Mouse (Mus musculus) limb, embryonic 12.5 days (tissue): Measurements from ENCODE around the gene Tm7sf3. TPM values are rescaled to one million over a fixed set of nuclear protein-coding genes. Genes with fewer than 3 reads are reported as not detected.

Source experiments
- ATAC-seq: fragments of 200-750 bp; cut with Nextera tagmentation; 2 replicates; pipeline ENCODE4 v1.8.0; 2017; ENCODE audit warnings: low read depth, moderate TSS enrichment; ENCODE audit not compliant: insufficient number of reproducible peaks, insufficient read depth, low FRiP score, low TSS enrichment
- H3K27ac ChIP-seq: fragments of 300-500 bp; sonication (generic); 2 replicates; pipeline ENCODE4 v1.5.1; 2016; ENCODE audit warnings: mild to moderate bottlenecking, moderate library complexity
- H3K27me3 ChIP-seq: fragments of 300-500 bp; sonication (generic); 2 replicates; pipeline ENCODE4 v1.6.1; 2016; ENCODE audit warnings: mild to moderate bottlenecking, moderate library complexity
- H3K36me3 ChIP-seq: fragments of 300-500 bp; sonication (generic); 2 replicates; pipeline ENCODE4 v1.6.1; 2016; ENCODE audit warnings: mild to moderate bottlenecking, moderate library complexity
- H3K4me1 ChIP-seq: fragments of 300-500 bp; sonication (generic); replicated peaks from 2 replicates; pipeline ENCODE4 v1.6.1; 2016
- H3K4me2 ChIP-seq: fragments of 300-500 bp; sonication (generic); 2 replicates; pipeline ENCODE4 v1.6.1; 2016; ENCODE audit warnings: mild to moderate bottlenecking, moderate library complexity
- H3K4me3 ChIP-seq: fragments of 300-500 bp; sonication (generic); replicated peaks from 2 replicates; pipeline ENCODE4 v1.5.1; 2016; ENCODE audit warnings: mild to moderate bottlenecking
- H3K9ac ChIP-seq: fragments of 300-500 bp; sonication (generic); replicated peaks from 2 replicates; pipeline ENCODE4 v1.6.1; 2016; ENCODE audit warnings: mild to moderate bottlenecking, moderate library complexity
- H3K9me3 ChIP-seq: fragments of 300-500 bp; sonication (generic); 2 replicates; pipeline ENCODE4 v1.6.1; 2016; ENCODE audit warnings: mild to moderate bottlenecking, moderate library complexity
- WGBS: fragments of 180-500 bp; shearing (Covaris S2); methylation state at CpG from one replicate; pipeline ENCODE4 v1.1.7; 2016; 5-methylcytosine and 5-hydroxymethylcytosine counted together
- polyA plus RNA-seq: library from polyadenylated mRNA; unstranded; fragments of >200 nt; fragmentation: Nextera tagmentation; extraction: Ambion mirVana; gene quantifications from 2 replicates; pipeline ENCODE4 v1.2.1, GENCODE M21; 2016

Gene Tm7sf3
- polyA plus RNA-seq = 34.1 and 34.4 TPM in 2 replicates

DNA sequence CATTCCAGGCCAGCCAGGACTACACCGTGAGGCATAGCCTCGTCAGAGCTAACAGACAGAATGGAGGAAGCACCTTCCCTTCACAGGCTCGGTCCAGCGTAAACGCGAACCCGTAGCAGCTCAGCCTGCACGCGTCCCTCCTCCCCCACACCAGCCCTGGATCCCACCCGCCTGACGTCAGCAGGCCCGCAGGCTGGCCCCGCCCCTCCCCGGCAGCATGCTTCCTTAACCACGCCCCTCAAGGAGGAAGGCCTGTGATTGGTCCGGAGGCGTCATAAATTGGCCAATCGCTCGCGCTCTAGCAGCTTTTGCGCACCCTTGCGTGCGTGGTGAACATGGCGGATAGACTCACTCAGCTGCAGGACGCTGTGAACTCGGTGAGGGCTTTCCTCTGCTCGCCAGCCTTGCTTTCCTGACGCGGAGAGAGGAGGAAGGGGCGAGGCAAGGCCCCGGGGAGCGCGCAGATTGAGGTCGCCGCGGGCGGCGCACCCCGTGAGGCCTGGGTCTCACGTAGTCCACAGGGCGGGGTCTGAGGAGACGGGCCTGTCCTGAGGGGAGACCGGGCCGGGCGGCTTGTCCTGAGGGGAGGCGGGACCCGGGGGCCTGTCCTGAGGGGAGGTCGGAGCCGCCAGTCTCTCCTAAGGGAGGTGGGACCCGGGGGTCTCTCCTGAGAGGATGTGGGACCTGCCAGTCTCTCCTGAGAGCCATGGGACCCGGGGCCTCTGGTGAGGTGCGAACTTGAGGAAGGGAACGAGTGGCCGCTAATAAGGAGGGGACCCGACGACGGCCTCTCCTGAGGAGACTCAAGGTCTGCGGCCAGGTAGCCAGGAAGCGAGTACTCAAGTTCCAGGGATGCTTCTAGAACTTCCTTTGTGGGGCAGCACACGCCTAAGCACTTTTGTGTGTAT is at the start of gene Tm7sf3, which contains the start of gene Med21:
Gene Tm7sf3 (minus strand): TSS at position 549 of the 908 bp plus-strand sequence.
Gene Med21 (plus strand): TSS at position 272 of the 908 bp plus-strand sequence.
- H3K4me3 ChIP-seq = peak within 1 kb of the TSS; percentile 74
- peak; percentile 96 for ATAC-seq
- peak within 1 kb of the TSS; percentile 92 for H3K27ac ChIP-seq
- H3K27me3 ChIP-seq = no peaks in the 10 kb centered on the region
- no peaks in the 10 kb centered on the region; the same call in 1 of the 2 replicates for H3K36me3 ChIP-seq
- peak within 1 kb of the TSS; percentile 63 for H3K4me2 ChIP-seq
- H3K4me1 ChIP-seq = peaks cover 6% of the 10 kb centered on the region
- H3K9ac ChIP-seq = peak within 1 kb of the TSS; percentile 86
- H3K9me3 ChIP-seq = no peaks in the 10 kb centered on the region
- under 1% methylated on average over 60 of the region's 60 CpGs for WGBS

DNA sequence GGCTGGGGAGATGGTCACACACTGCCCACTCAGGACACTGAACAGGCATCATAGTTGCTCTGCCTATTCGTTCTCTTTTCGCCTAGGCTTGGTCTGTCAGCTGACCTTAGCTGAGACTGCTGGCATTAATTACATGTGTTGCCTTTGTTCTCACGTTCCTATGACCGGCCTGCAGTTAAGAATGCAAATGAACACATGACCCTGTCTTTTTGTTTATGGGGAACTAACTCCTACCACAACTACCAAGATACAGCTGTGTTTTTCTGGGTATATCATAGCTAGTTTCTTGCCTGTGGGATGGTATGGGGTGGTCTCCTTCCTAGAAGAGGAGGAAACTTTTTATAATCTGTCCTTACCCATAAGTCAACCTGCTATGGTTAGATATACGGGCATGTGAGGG is 46.2 kb upstream of the Tm7sf3 start:
- Histone ChIP-seq H3K4me3 (no peak overlapping the region), H3K4me1 (no peaks in the 10 kb centered on the region), H3K27ac (no peak overlapping the region), H3K27me3 (no peaks in the 10 kb centered on the region), H3K9me3 (no peaks in the 10 kb centered on the region), H3K36me3 (no peaks in the 10 kb centered on the region), H3K9ac (no peak overlapping the region), H3K4me2 (no peak overlapping the region)
- WGBS = 73% methylated on average over 5 of the region's 5 CpGs
- ATAC-seq = no peak

DNA sequence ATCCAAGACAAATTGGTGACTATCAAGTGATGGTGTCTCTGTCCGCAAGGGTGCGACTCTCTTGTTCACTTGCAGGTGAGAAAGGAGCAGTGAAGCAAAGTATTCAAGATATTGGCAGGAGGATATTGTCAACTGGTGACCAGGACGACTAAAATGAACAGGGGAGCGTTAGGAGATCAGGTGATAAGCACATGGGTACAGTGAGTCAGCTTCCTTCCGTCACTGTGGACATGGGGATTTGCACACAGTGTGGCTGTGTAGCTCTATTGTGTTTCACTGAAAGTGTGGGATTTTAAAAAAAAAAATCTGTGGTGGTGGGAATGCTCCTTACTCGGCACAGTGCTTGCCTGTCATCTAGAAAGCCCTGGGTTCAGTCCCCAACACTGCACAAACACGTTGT is 45.4 kb upstream of the Tm7sf3 start:
- H3K4me2 ChIP-seq = no peak overlapping the region
- ATAC-seq = no peak
- no peak overlapping the region for H3K9ac ChIP-seq
- no peak overlapping the region for H3K27ac ChIP-seq
- H3K36me3 ChIP-seq = no peaks in the 10 kb centered on the region
- no peak overlapping the region for H3K4me3 ChIP-seq
- no peaks in the 10 kb centered on the region for H3K27me3 ChIP-seq
- H3K4me1 ChIP-seq = no peaks in the 10 kb centered on the region
- H3K9me3 ChIP-seq = no peaks in the 10 kb centered on the region
- WGBS = 92% methylated on average over 7 of the region's 7 CpGs

DNA sequence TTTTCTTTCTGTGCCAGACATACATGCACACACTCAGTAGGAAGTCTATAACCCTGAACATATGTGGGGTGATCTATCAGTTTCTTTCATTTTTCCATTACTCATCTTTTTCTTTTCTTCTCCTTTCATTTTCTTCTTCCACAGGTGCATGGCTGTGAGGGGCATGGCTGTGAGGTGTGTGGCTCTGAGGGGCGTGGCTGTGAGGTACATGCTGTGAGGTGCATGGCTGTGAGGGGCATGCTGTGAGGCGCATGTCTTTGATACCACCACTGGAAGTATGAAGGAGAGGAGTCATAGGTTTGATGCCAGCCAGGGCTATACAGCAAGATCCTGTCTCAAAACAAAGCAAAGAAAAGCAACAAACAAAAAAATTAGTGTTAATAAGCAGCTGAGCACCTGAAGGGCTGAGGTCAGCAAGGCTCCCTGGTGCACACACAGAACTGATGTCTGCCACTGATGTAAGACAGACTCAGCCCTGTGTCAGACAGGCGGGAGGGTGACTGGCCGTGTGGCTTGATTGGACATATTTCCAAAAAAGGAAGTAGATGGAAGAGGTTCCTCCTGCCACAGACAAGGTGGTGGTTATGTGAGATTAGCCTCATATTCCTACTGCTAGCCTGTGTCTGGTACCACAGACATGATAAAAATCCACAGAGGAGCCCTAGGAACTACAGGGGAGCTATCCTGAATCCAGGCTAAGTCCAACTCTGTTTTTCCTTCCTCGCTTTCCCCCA is 44.0 kb upstream of the Tm7sf3 start:
- Histone ChIP-seq H3K4me3 (no peak overlapping the region), H3K9ac (no peak overlapping the region), H3K27me3 (no peaks in the 10 kb centered on the region), H3K27ac (no peak overlapping the region), H3K9me3 (no peaks in the 10 kb centered on the region), H3K4me1 (no peaks in the 10 kb centered on the region), H3K36me3 (no peaks in the 10 kb centered on the region), H3K4me2 (no peak overlapping the region)
- ATAC-seq = no peak
- WGBS = 69% methylated on average over 4 of the region's 5 CpGs

DNA sequence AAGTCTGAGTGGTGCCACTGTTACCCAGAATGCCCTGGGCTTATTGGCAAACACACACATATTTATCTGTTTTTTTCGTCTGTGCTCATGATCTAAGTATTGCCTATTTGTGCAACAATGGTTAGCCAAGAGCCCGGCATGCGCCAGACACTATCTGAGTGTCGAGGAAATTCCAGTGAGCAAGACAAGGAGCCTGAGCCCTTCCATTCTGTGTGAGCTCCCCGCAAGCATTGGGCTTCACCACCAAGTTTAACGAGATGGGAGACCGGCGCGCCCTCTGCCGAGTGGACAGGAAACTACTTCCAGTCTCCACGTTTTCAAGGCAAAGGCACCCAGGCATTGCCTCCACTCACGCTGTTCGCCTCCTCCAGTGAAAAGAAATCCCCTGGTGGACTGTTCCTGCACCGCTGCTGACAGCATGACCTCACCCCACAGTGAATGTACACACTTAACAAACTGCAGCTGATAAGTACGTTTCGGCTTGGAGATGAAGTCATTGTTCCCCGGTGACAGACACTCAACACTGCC is 43.2 kb upstream of the Tm7sf3 start:
- no peak for ATAC-seq

DNA sequence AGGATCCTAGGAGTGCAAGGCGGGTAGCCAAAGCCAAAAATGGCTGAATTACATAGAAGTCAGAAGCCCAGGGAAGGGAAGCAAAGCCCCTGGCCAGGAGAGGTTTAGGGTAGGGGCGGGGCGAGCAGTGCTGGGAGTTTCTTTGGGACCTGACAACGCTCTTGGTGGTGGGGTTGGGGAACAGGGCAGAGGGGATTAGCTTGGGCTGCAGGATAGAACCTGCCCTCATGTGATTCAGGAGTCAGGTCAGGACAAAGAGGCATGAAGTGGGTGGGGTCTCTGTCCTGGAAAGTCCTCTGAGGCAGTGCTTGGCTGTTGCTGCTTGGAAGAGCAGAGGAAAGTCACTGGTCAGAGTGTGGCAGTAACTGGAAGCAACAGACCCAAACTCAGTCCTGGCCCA is 41.3 kb upstream of the Tm7sf3 start:
- ATAC-seq = no peak

More for the DNA sequence above, 43.2 kb upstream of the Tm7sf3 start:
- Histone ChIP-seq H3K9ac (no peak overlapping the region), H3K4me1 (no peaks in the 10 kb centered on the region), H3K27ac (no peak overlapping the region), H3K4me2 (no peak overlapping the region), H3K4me3 (no peak overlapping the region), H3K9me3 (no peaks in the 10 kb centered on the region), H3K36me3 (no peaks in the 10 kb centered on the region), H3K27me3 (no peaks in the 10 kb centered on the region)
- 86% methylated on average over 17 of the region's 17 CpGs for WGBS

DNA sequence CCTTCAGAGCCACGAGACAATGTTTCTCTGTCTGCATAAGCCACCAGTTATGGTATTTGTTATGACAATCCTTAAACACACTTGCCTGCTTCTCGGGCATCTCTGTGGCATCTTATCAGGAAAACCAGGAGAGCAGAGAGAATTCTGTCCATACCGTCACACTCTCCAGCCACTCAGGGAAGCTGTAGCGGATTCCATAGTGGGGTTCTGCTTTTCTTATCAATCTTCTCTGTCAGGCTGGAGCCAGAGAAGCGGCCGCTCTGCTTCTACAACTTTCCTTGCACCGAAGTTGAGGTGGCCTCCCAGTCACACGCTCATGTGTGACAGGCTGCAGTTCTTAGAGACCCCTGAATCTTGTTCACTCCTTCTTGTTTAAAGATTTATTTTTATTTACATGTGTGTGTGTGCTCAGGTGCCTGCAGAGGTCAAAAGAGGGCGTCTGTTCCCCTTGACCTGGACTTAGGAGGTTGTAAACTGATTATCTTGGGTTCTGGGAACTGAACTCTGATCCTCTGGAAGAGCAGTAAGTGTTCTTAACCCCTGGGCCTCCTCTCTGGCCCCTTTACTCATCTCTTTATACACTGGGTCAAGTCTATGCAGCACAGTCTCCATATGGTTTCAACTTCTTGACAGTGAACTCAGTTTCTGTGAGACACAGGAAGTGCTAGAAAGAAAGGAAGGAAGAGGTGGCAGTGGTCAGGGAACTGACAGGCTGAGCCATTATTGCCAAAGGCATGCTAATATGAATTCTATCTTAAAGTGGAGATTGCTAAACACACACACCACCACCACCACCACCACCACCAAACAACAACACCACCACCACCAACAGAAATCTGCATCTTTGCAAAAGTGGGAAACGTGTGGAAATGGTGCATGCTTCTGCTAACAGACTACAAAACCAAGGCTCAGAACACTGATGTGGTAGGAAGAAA is 35.8 kb upstream of the Tm7sf3 start:
- 65% methylated on average over 10 of the region's 10 CpGs for WGBS
- H3K4me2 ChIP-seq = no peak overlapping the region
- H3K27ac ChIP-seq = no peak overlapping the region
- no peaks in the 10 kb centered on the region for H3K27me3 ChIP-seq
- H3K9me3 ChIP-seq = 0 out of 2 replicates have a peak, but pooled peaks cover 10% of the 10 kb centered on the region
- ATAC-seq = no peak
- no peak overlapping the region for H3K9ac ChIP-seq
- no peaks in the 10 kb centered on the region for H3K36me3 ChIP-seq
- no peak overlapping the region for H3K4me3 ChIP-seq
- no peaks in the 10 kb centered on the region for H3K4me1 ChIP-seq

More for the DNA sequence above, 41.3 kb upstream of the Tm7sf3 start:
- Histone ChIP-seq H3K27ac (no peak overlapping the region), H3K27me3 (no peaks in the 10 kb centered on the region), H3K36me3 (no peaks in the 10 kb centered on the region), H3K9me3 (0 out of 2 replicates have a peak, but pooled peaks cover 10% of the 10 kb centered on the region), H3K4me1 (no peaks in the 10 kb centered on the region), H3K4me3 (no peak overlapping the region), H3K4me2 (no peak overlapping the region), H3K9ac (no peak overlapping the region)
- WGBS = 76% methylated on average over 4 of the region's 4 CpGs

DNA sequence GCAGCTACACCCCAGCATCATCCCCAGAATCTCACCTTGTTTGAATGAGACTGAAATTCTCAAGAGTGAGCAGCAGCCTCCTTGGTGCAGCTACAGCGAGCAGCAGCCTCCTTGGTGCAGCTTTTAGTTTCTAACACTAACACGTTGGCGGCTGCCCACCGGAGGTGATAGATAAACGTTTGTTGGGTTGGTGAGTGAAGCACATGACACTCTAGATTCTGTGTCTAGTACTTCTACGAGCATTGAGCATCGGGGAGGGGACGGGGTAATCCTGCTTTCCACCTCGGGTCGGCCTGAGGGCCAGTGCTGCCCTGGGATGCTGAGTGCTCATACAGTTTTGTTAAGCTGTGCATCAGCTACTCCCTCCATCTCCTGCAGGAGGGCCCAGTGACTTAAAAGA is 34.3 kb upstream of the Tm7sf3 start:
- ATAC-seq = no peak
- H3K4me1 ChIP-seq = no peaks in the 10 kb centered on the region
- no peaks in the 10 kb centered on the region for H3K27me3 ChIP-seq
- WGBS = 80% methylated on average over 10 of the region's 10 CpGs
- H3K9me3 ChIP-seq = 0 out of 2 replicates have a peak, but pooled peaks cover 10% of the 10 kb centered on the region
- H3K9ac ChIP-seq = no peak overlapping the region
- H3K4me3 ChIP-seq = no peak overlapping the region
- H3K27ac ChIP-seq = no peak overlapping the region
- H3K4me2 ChIP-seq = no peak overlapping the region
- H3K36me3 ChIP-seq = no peaks in the 10 kb centered on the region

DNA sequence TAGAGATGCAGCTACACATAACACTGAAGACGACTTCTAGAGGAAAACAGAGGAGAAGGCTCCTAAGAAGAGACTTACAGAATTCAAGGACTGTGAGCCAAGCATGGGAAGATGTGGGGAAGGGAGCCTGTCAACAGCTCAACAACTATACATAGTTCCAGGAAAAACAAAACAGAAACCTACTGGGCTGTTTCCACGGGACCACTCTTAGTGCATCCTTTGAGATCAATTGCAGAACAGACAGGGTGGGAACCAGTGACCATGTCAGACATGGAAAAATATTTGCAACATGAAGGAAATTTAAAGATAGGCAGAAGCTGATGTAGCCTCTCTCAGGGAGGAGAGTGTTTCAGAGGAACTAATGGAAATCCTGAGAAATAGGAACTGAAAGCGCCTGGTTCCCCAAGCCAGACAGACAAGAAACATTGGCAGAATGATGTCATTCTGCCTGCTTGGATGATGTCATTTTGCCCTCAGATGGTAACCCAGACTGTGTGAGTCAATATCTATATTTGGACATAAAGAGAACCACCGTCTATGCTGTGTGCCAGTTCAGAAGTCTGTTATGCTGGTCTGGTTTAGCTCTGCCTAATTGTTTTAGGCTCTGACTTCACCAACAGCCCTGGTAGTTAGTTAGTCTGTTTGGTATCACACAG is 32.4 kb upstream of the Tm7sf3 start:
- Histone ChIP-seq H3K27me3 (no peaks in the 10 kb centered on the region), H3K4me2 (no peak overlapping the region), H3K36me3 (no peaks in the 10 kb centered on the region), H3K4me1 (no peaks in the 10 kb centered on the region), H3K27ac (no peak overlapping the region), H3K9ac (no peak overlapping the region), H3K9me3 (peaks cover 14% of the 10 kb centered on the region; the same call in 1 of the 2 replicates), H3K4me3 (no peak overlapping the region)
- no peak for ATAC-seq
- WGBS = 76% methylated on average over 4 of the region's 4 CpGs

DNA sequence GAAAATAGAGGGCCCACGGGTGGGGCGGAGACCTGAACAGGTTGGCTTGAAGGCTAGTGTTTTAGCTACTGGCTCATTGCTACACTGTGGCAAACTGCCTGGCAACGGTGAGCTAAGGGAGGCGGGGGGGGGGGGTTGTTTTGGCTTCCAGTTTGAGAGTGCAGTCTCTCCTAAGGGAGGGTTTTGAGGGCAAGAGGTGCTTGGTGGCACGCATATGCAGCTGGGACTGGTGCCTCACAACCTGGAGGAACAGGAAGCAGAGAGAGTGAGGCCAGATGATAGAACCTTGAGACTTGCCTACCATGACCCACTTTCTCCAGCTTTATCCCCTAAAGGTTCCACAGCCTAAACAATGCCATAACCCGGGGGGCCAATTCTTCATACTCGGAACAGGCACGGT is 31.8 kb upstream of the Tm7sf3 start:
- Histone ChIP-seq H3K27me3 (no peaks in the 10 kb centered on the region), H3K27ac (no peak overlapping the region), H3K36me3 (no peaks in the 10 kb centered on the region), H3K4me3 (no peak overlapping the region), H3K9me3 (peaks cover 8% of the 10 kb centered on the region; the same call in 1 of the 2 replicates), H3K4me2 (no peak overlapping the region), H3K9ac (no peak overlapping the region), H3K4me1 (no peaks in the 10 kb centered on the region)
- no peak for ATAC-seq
- WGBS = 85% methylated on average over 8 of the region's 8 CpGs
